Mouse (Mus musculus): ENCODE measurements at regions not wholly inside any gene's neighbourhood (a gene's known extent, or its start where the extent isn't known, plus 50 kb on each side); places are given as distances from the start of the nearest gene placed in this dataset.

GRCm38 (mm10) chr14:29866455-29867275 is 101.4 kb upstream of the Selenok start:
- intact Hi-C loops (cut with DNase I) = loop anchor here (5.0 kb wide), 1 partner anchor 144 kb away; the partner anchor contains the start of gene Cacna2d3
- DNase-seq (ENCODE audit: low spot score in 2 of 2) = peak; percentile 25 to 58

GRCm38 (mm10) chr14:29867311-29867710 is 100.8 kb upstream of the Selenok start:
- no peak for DNase-seq (ENCODE audit: low spot score in 2 of 2)
- intact Hi-C loops (cut with DNase I) = loop anchor here (5.0 kb wide), 1 partner anchor 145 kb away; the partner anchor contains the start of gene Cacna2d3

- peak; percentile 33 to 55 for DNase-seq (ENCODE audit: low spot score in 2 of 2)
- intact Hi-C loops (cut with DNase I) = loop anchor here (5.0 kb wide), 1 partner anchor 148 kb away; the partner anchor contains the start of gene Cacna2d3
Measured at GRCm38 (mm10) chr14:29869930-29870329, 98.2 kb upstream of the Selenok start.

GRCm38 (mm10) chr14:29876668-29877067 is 91.4 kb upstream of the Selenok start:
- intact Hi-C loops (cut with DNase I) = no loop called here
- DNase-seq (ENCODE audit: low spot score in 2 of 2) = no peak

- intact Hi-C loops (cut with DNase I) = no loop called here
- DNase-seq (ENCODE audit: low spot score in 2 of 2) = peak; percentile 49 to 64
Measured at GRCm38 (mm10) chr14:29877671-29878422, 90.3 kb upstream of the Selenok start.

GRCm38 (mm10) chr14:29878423-29878800 is 89.7 kb upstream of the Selenok start:
- DNase-seq (ENCODE audit: low spot score in 2 of 2) = no peak
- intact Hi-C loops (cut with DNase I) = no loop called here

- no peak for DNase-seq (ENCODE audit: low spot score in 2 of 2)
- intact Hi-C loops (cut with DNase I) = no loop called here
Measured at GRCm38 (mm10) chr14:29879283-29879682, 88.8 kb upstream of the Selenok start.

- peak; percentile 26 to 62 for DNase-seq (ENCODE audit: low spot score in 2 of 2)
- intact Hi-C loops (cut with DNase I) = no loop called here
Measured at GRCm38 (mm10) chr14:29882666-29883344, 85.3 kb upstream of the Selenok start.

- intact Hi-C loops (cut with DNase I) = no loop called here
- peak; percentile 62 to 70 for DNase-seq (ENCODE audit: low spot score in 2 of 2)
Measured at GRCm38 (mm10) chr14:29895332-29895988, 72.6 kb upstream of the Selenok start.

- DNase-seq (ENCODE audit: low spot score in 2 of 2) = peak; percentile 16 to 46
Measured at GRCm38 (mm10) chr14:29895989-29896675, 72.0 kb upstream of the Selenok start.

GRCm38 (mm10) chr14:29900931-29901330 is 67.2 kb upstream of the Selenok start:
- intact Hi-C loops (cut with DNase I) = no loop called here
- DNase-seq (ENCODE audit: low spot score in 2 of 2) = peak in 1 of 2 experiments; percentile 0

More at GRCm38 (mm10) chr14:29895989-29896675, 72.0 kb upstream of the Selenok start:
- intact Hi-C loops (cut with DNase I) = no loop called here

GRCm38 (mm10) chr14:29903574-29903973 is 64.5 kb upstream of the Selenok start:
- peak in 1 of 2 experiments; percentile 0 for DNase-seq (ENCODE audit: low spot score in 2 of 2)
- intact Hi-C loops (cut with DNase I) = no loop called here

GRCm38 (mm10) chr14:29904856-29905255 is 63.3 kb upstream of the Selenok start:
- intact Hi-C loops (cut with DNase I) = no loop called here
- no peak for DNase-seq (ENCODE audit: low spot score in 2 of 2)

- intact Hi-C loops (cut with DNase I) = no loop called here
- no peak for DNase-seq (ENCODE audit: low spot score in 2 of 2)
Measured at GRCm38 (mm10) chr14:29909741-29910140, 58.4 kb upstream of the Selenok start.

All from left cerebral cortex, postnatal 14 days (tissue).